Mouse (Mus musculus) spleen, postnatal 14 days (tissue): ENCODE measurements at regions not wholly inside any gene's neighbourhood (a gene's known extent, or its start where the extent isn't known, plus 50 kb on each side); places are given as distances from the start of the nearest gene placed in this dataset.

ENCODE experiments used
- DNase-seq, 2 experiments: peaks; one replicate each; pipeline ENCODE4 v3.0.0; 2021 to 2022; ENCODE audit warnings: low spot score in 2 of 2

GRCm38 (mm10) chr8:126683950-126684349 lies 90.2 kb upstream of the Irf2bp2 start:
- no peak for DNase-seq

DNA sequence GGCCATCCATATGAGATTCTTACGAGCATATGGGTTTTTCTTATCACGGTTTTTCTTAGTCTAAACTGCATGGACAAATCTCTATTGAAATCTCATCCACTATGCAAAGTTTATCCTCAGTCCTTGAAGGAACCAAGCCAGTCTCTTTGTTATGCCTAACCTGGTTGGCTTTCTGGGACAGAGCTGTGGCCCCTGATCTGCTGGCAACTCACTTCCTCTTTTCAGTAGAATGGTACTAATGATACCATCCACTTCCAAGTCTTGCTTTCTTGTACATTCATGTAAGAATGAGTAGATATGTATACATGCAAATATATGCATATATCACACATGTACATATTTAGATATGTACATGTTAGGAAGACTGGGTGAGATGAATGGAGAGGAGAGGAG lies 89.8 kb upstream of the Irf2bp2 start:
- DNase-seq: no peak

DNA sequence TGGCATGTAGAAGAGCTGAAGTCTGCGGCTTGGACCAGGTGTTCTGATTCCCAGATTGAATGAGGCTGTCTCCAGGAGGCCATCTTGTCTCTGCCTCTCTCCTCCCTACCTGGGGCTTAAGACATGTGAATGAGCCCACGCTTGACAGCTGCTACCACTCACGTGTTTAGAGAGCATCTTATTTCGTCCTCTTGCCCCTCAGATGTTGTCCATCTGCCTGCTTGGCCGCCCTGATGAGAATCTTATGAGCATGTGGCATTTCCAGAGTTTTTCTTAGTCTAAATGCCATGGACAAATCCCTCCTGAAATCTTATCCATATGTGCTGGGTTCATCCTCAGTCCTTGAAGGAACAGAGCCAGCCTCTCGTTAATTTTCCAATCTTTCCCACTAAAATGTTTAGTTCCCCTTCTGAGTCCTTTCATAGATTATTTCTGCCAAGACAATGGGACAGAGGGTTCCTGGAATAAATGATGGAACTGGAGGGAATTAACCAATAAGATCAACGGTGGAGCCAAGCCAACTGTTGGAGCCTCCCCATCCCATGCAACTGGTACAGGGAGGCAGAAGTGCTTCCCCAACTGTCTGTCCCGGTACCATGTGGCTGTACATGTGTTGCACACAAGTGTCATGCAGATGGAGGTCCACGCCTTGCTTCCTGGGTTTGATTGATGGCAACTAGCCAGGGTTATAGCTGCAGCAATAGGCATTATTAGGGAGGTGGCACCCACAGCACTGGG lies 89.2 kb upstream of the Irf2bp2 start:
- DNase-seq: no peak

- no peak for DNase-seq
Observed at GRCm38 (mm10) chr8:126681948-126682651, 88.3 kb upstream of the Irf2bp2 start.

GRCm38 (mm10) chr8:126678004-126678751 lies 84.4 kb upstream of the Irf2bp2 start:
- DNase-seq: no peak

DNA sequence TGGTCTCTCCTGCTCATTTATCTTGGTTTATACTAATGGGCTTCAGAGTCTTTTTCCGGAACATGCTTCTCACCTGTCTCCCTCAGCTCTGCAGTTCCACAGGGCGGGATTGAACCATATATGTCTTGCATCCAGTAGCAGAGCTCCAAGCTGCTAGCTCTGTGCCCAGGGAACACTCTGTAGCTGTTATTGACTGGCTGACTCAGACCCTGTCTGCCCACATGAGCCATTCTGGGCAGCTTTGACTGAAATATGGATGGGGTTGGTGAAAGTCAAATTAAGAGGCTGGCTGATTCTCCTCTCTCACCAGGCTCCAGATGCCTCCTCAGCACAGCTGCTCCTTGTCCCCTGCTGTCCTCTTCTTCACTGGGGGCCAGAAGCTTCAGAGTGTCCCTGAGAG lies 81.4 kb upstream of the Irf2bp2 start:
- no peak for DNase-seq

- DNase-seq: no peak
Observed at GRCm38 (mm10) chr8:126673038-126673740, 79.4 kb upstream of the Irf2bp2 start.

- DNase-seq: no peak
Observed at GRCm38 (mm10) chr8:126671594-126671993, 77.8 kb upstream of the Irf2bp2 start.

- no peak for DNase-seq
Observed at GRCm38 (mm10) chr8:126669919-126670318, 76.1 kb upstream of the Irf2bp2 start.

GRCm38 (mm10) chr8:126669154-126669553 lies 75.4 kb upstream of the Irf2bp2 start:
- no peak for DNase-seq

GRCm38 (mm10) chr8:126668657-126669025 lies 74.9 kb upstream of the Irf2bp2 start:
- DNase-seq: no peak

GRCm38 (mm10) chr8:126667721-126668656 lies 74.2 kb upstream of the Irf2bp2 start:
- DNase-seq: no peak

- no peak for DNase-seq
Observed at GRCm38 (mm10) chr8:126667086-126667720, 73.4 kb upstream of the Irf2bp2 start.

GRCm38 (mm10) chr8:126666327-126667085 lies 72.7 kb upstream of the Irf2bp2 start:
- DNase-seq: peak; percentile 76 to 81

DNA sequence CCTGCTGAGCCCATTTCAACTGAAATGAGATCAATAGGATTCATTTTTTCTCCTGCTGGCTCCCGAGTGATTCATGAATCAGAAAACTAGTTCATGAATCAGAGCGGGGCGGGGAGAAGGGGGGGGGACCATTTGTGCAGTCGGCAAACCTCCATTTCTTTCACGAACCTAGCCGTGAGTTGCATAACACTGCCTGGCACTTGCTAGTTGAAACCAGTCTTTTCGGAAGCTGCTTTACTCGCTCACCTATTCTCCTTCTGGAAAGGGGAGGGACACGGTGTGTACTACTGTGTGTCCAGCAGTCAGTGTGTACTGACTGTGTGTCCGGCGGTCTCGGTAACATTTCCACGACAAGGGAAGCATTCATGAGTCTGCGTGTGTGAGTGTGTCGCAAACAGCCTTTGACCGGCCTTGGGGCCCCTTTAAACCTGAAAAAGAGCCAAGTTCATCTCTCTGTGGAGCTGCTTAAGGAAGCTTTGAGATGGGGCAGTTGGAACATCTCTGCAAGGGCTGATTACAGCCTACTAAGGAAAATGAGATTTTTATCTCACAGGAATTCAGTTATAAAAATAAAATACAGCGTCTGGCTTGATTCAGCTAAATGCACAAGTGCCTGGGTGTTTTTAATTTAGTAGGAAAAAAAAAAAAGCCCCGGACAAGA lies 71.9 kb upstream of the Irf2bp2 start:
- no peak for DNase-seq

DNA sequence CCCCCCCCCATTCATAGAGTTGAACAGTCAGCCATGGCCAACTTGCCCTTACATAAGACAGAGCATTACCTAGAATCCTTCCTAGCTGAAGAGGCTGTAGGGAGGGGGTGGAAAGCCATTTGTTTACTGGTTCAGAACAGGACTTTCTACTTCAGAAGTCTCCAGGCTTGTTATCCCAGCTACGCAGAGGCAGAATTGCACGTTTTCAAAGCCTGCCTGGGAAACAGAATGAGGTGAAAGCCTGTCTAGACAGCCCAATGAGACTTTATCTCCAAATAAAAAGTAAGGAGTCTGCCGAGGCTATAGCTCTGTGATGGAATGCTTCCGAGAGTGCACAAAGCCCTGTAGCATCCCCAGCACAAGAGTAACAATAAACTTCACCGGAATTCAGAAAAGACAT lies 71.1 kb upstream of the Irf2bp2 start:
- DNase-seq: no peak

DNA sequence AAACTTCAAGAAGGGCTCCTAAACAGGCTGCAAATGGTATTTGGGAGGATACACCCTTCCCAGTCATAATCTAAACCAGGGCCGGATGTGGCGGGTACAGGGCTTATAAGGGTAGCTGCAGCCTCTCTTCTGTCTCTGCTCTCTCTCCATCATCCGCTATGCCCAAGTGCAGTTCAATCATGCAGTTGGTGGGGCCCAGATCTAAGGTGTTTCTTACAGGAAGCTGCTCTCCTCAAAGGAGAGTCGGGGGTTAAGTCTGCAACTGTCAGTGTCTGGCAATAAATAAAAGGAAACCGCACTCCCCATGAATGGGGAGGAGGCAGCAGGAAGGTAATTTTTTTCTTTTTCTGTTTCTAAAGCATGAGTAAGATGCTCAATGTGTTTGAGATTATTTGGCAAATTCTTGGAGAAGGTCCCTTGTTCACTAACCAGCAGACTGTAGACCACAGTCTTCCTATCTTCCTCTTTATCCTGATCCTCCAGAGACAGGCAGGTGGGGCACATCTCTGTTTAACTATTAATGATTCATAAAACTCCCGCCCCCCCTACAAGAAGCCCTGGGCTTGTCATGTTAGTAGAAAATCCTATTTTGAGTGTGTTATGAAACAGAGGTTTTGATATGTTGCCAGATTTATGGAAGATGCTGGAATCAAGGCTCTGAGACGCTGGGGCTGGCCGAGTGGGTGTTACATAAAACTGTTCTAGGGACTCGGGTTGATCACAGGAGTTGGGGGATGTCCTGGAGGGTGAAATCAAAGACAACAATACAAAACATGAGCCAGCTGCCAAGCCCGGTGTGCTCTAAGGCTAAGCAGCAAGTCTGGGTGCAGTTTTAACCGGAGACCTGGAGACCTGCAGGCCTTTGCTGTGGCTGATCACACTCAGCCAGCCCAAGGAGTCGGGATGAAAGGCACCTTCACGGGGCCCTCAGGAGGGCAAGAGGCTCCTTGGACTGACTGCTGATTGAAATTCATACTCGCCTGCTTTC lies 69.3 kb upstream of the Irf2bp2 start:
- no peak for DNase-seq

- no peak for DNase-seq
Observed at GRCm38 (mm10) chr8:126662151-126662550, 68.4 kb upstream of the Irf2bp2 start.
